Mouse (Mus musculus): Measurements from ENCODE around the gene Tmem179. TPM values are rescaled to one million over a fixed set of nuclear protein-coding genes. Genes with fewer than 3 reads are reported as not detected.

The Tmem179 gene
- not detected for total RNA-seq (2023)

DNA sequence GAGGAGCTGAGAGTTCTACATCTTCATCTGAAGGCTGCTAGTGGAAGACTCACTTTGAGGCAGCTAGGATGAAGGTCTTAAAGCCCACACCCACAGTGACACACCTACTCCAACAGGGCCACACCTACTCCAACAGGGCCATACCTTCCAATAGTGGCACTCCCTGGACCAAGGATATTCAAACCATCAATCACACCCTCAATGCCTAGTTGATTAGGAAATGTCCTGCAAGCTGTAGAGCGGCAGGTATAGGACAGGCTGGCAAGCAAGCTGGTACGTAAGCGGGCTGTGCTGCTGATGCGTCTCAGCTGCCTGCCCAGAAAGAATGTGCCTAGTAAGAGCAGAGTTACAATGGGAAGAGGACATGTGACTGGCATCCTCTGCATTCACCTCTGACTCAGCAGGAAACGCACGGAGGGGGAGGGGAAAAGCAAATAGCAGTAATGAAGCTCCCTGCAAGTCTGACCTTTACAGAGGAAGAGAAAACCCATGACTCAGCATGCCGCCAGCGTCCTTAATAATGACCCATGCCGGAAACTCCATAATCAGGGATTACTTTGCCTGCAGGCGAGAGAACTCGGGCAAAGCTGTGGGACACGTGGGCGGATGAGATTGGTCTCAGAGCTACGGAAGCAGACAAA is at the start of gene Tmem179:
Gene Tmem179 (minus strand): TSS at position 51 of the 641 bp plus-strand sequence.

DNA sequence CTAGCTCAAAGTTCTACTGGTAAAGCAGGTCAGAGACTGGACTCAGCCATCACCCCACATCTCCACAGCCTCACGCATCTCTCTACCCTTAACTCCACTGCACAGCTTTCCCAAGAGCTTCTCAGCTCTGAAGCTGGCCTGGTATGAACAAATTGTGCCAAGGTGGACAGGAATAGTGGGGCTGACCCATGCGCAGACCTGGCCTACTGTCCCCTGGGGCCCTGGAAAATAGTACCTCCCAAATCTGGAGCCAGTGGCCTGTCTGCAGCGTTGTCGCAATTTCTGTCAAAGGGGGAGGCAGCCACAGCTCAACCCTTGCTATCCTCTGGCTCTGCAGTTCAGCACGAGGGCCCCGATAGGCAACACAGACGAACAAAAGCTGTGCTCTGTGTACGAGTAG is 27.4 kb downstream of the Tmem179 start, which contains the start of gene A530016L24Rik:
Gene A530016L24Rik (plus strand): TSS at position 315 of the 400 bp plus-strand sequence.

Other genes with a start within 250 kb of the Tmem179 start
- gene A530016L24Rik, start 27.3 kb downstream of the Tmem179 start, total RNA-seq (2023) = not detected
- 10 to 100 TPM; 36.0 to 53.4 TPM for gene Inf2, start 72.0 kb upstream of the Tmem179 start, total RNA-seq (2023)
- gene Adssl1, start 103.3 kb upstream of the Tmem179 start, total RNA-seq (2023) = 10 to 100 TPM; 80.1 to 82.2 TPM
- gene Siva1, start 127.9 kb upstream of the Tmem179 start, total RNA-seq (2023) = 10 to 100 TPM; 40.4 to 44.3 TPM
- gene Akt1, start 158.1 kb upstream of the Tmem179 start, total RNA-seq (2023) = 100 to 1,000 TPM; 181 to 197 TPM
- 10 to 100 TPM; 18.4 to 19.4 TPM for gene Zbtb42, start 162.1 kb upstream of the Tmem179 start, total RNA-seq (2023)
- 1 to 10 TPM in 1 of 2 experiments, under 1 TPM in 1; 0.80 to 1.0 TPM for gene Cep170b, start 203.7 kb upstream of the Tmem179 start, total RNA-seq (2023)
- 100 to 1,000 TPM; 228 to 351 TPM for gene Pld4, start 243.9 kb upstream of the Tmem179 start, total RNA-seq (2023)